Mouse (Mus musculus): Measurements from ENCODE around the gene Ralgds. TPM values are rescaled to one million over a fixed set of nuclear protein-coding genes. Genes with fewer than 3 reads are reported as not detected.
A peak's percentile ranks its signal among the peaks of the same experiment; 100 is the strongest.
"Not testable (repeated sequence)": the region's sequence is repeated elsewhere in the genome, so short reads cannot be mapped to it uniquely, and the experiment has no call there.

The Ralgds gene
- total RNA-seq, 2 experiments from 2014 or later, result 127 to 132 TPM

- DNase-seq (ENCODE audit: low spot score in 2 of 2), result no peak
Measured at GRCm38 (mm10) chr2:28502987-28503386, 9.9 kb upstream of the Ralgds start.

GRCm38 (mm10) chr2:28504676-28505075 lies 8.2 kb upstream of the Ralgds start:
- no peak for DNase-seq (ENCODE audit: low spot score in 2 of 2)

- no peak for DNase-seq (ENCODE audit: low spot score in 2 of 2)
Measured at GRCm38 (mm10) chr2:28505795-28506194, 7.1 kb upstream of the Ralgds start, which contains the start of gene Gm10134. Gene Gm10134 (plus strand): TSS chr2:28506095.

- no peak for DNase-seq (ENCODE audit: low spot score in 2 of 2)
Measured at GRCm38 (mm10) chr2:28506291-28506690, 6.6 kb upstream of the Ralgds start.

GRCm38 (mm10) chr2:28511600-28511999 lies 1.3 kb upstream of the Ralgds start:
- not testable (repeated sequence) for DNase-seq (ENCODE audit: low spot score in 2 of 2)

- DNase-seq (ENCODE audit: low spot score in 2 of 2), result no peak
Measured at GRCm38 (mm10) chr2:28513431-28514370, 776 bp downstream of the Ralgds start.

- DNase-seq (ENCODE audit: low spot score in 2 of 2), result peak in 1 of 2 experiments; percentile 92
Measured at GRCm38 (mm10) chr2:28514489-28514888, 1.6 kb downstream of the Ralgds start.

GRCm38 (mm10) chr2:28517206-28517909 lies 4.4 kb downstream of the Ralgds start:
- peak in 1 of 2 experiments; percentile 71 for DNase-seq (ENCODE audit: low spot score in 2 of 2)

GRCm38 (mm10) chr2:28518231-28518630 lies 5.3 kb downstream of the Ralgds start:
- DNase-seq (ENCODE audit: low spot score in 2 of 2), result peak in 1 of 2 experiments; percentile 67

- no peak for DNase-seq (ENCODE audit: low spot score in 2 of 2)
Measured at GRCm38 (mm10) chr2:28520581-28520980, 7.7 kb downstream of the Ralgds start.

- DNase-seq (ENCODE audit: low spot score in 2 of 2), result peak in 1 of 2 experiments; percentile 88
Measured at GRCm38 (mm10) chr2:28521571-28522151, 8.7 kb downstream of the Ralgds start.

GRCm38 (mm10) chr2:28522166-28522565 lies 9.2 kb downstream of the Ralgds start:
- DNase-seq (ENCODE audit: low spot score in 2 of 2), result no peak

GRCm38 (mm10) chr2:28523643-28524117 lies 10.8 kb downstream of the Ralgds start:
- DNase-seq (ENCODE audit: low spot score in 2 of 2), result peak; percentile 87 to 95

GRCm38 (mm10) chr2:28524406-28524805 lies 11.5 kb downstream of the Ralgds start:
- DNase-seq (ENCODE audit: low spot score in 2 of 2), result no peak

GRCm38 (mm10) chr2:28525219-28525942 lies 12.5 kb downstream of the Ralgds start:
- DNase-seq (ENCODE audit: low spot score in 2 of 2), result peak in 1 of 2 experiments; percentile 73

- DNase-seq (ENCODE audit: low spot score in 2 of 2), result no peak
Measured at GRCm38 (mm10) chr2:28525943-28526876, 13.3 kb downstream of the Ralgds start.

GRCm38 (mm10) chr2:28527436-28528353 lies 14.8 kb downstream of the Ralgds start:
- no peak for DNase-seq (ENCODE audit: low spot score in 2 of 2)

GRCm38 (mm10) chr2:28528354-28528730 lies 15.4 kb downstream of the Ralgds start:
- no peak for DNase-seq (ENCODE audit: low spot score in 2 of 2)

GRCm38 (mm10) chr2:28529856-28530255 lies 16.9 kb downstream of the Ralgds start:
- DNase-seq (ENCODE audit: low spot score in 2 of 2), result no peak

Data from layer of hippocampus, adult 18-20 months (tissue).